Mouse (Mus musculus) embryonic stem cell, embryonic (primary cell): Measurements from ENCODE around the gene Pheta2.

Source experiments
- CTCF ChIA-PET, 4 experiments: fragments of 300-600 bp in 2 of 4; fragments of 350-600 bp in 2 of 4; sonication (Branson Sonifier 250); formaldehyde crosslinking; loops; one replicate each; lab custom pipeline; 2022; ENCODE audit warnings: inconsistent platforms in 2 of 4; lab: Charles Lee
- POLR2A ChIA-PET, 4 experiments: fragments of 300-600 bp in 2 of 4; fragments of 350-600 bp in 2 of 4; sonication (Branson Sonifier 250); formaldehyde crosslinking; loops; one replicate each; lab custom pipeline; 2022; ENCODE audit warnings: antibody characterized with exemption in 4 of 4, inconsistent platforms in 1 of 4; lab: Charles Lee

Gene Pheta2

GRCm38 (mm10) chr15:82338593-82339112 is at the start of gene Pheta2, which contains the start of the genes Naga and Smdt1:
Pheta2 (plus strand) TSS chr15:82338942.
Naga (minus strand) TSS chr15:82338925.
Smdt1 (plus strand) TSS chr15:82338959.
- ChIA-PET POLR2A (interaction anchor here (0.6 to 3.5 kb wide), 55 partner anchors 9 to 952 kb away, joined by 3 to 43 read pairs (median 4); partner anchors contain the start of genes Ndufa6 (in 3 of the 4), Poldip3 (in 3 of the 4), Srebf2 (in 2 of the 4) and Wbp2nl (in 2 of the 4)), CTCF (interaction anchor here (0.6 to 2.9 kb wide), 10 partner anchors 15 to 721 kb away, joined by 3 to 16 read pairs (median 3); partner anchors contain the start of genes Ndufa6 (in 2 of the 4), 1500009C09Rik (in 1 of the 4) and Cyp2d22 (in 1 of the 4))

DNA sequence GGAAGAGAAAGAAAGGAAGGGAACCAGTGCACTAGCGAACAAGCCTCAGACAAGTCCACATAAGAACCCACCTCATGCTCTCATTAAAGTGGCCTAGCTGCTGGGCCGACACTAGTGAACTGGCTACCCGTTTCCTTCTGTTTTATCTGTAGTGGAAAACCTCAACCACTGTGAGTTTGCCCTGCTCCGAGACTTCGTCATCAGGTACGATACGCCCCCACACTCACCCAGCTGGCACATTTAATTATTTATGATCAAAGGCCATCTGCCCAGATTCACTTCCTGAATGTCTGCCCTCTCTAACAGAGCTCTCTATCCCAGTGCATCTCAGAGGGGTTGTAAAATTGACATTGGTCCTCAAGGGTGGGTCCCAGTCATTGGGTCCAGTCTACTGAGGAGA is 48.5 kb upstream of the Pheta2 start:
- ChIA-PET CTCF (interaction anchor here in 1 of 4 experiments (0.5 kb wide), 1 partner anchor 745 kb away, joined by 5 read pairs; no protein-coding TSS in a partner anchor), POLR2A (interaction anchor here in 2 of 4 experiments (0.8 to 1.2 kb wide), 2 partner anchors 8 to 9 kb away, joined by 4 to 5 read pairs; partner anchors contain the start of gene Wbp2nl (in 2 of the 2))

GRCm38 (mm10) chr15:82292851-82293250 is 45.9 kb upstream of the Pheta2 start:
- CTCF ChIA-PET = interaction anchor here in 2 of 4 experiments (0.6 to 1.5 kb wide), 6 partner anchors 9 to 1991 kb away, joined by 3 read pairs; no protein-coding TSS in a partner anchor
- POLR2A ChIA-PET = interaction anchor here in 2 of 4 experiments (0.8 to 2.4 kb wide), 4 partner anchors 12 to 856 kb away, joined by 3 to 9 read pairs (median 4); partner anchors contain the start of genes Poldip3 (in 1 of the 2) and Sept3 (in 1 of the 2)

DNA sequence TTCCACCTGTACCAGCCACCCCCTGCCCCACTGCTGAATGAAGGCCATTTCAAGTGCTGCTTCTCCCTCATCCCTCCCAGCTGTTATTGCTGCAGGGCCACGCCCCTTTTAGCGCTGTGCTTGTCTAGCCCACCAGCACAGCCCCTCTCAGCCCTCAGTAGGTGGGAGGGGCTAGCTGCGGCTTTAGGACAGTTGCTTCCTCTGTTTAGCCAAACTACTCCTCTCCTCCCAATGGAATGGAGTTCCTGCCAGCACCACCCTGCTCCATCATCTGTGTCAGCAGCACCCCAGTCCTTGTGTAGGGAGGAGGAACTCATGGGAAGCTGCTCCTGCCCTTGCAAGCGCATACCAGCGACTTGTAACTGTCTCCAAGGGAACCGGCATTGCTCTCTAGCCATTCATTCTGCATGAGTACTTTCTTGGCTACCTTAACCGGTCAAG is 45.5 kb upstream of the Pheta2 start:
- POLR2A ChIA-PET = interaction anchor here in 2 of 4 experiments (0.8 to 2.4 kb wide), 5 partner anchors 12 to 856 kb away, joined by 3 to 9 read pairs (median 4); partner anchors contain the start of genes Poldip3 (in 1 of the 2) and Sept3 (in 1 of the 2)

GRCm38 (mm10) chr15:82294059-82294458 is 44.7 kb upstream of the Pheta2 start:
- ChIA-PET CTCF (interaction anchor here in 2 of 4 experiments (0.6 to 1.5 kb wide), 4 partner anchors 11 to 792 kb away, joined by 3 read pairs; no protein-coding TSS in a partner anchor), POLR2A (interaction anchor here in 1 of 4 experiments (0.6 to 2.4 kb wide), 4 partner anchors 19 to 49 kb away, joined by 3 to 9 read pairs (median 4); partner anchors contain the start of genes Naga, Pheta2, Sept3 and Smdt1)

More for the DNA sequence above, 45.5 kb upstream of the Pheta2 start:
- CTCF ChIA-PET = interaction anchor here in 2 of 4 experiments (0.6 to 1.5 kb wide), 7 partner anchors 10 to 793 kb away, joined by 3 to 4 read pairs (median 3); no protein-coding TSS in a partner anchor

- ChIA-PET CTCF (interaction anchor here (0.6 to 1.7 kb wide), 19 partner anchors 16 to 1146 kb away, joined by 3 to 13 read pairs (median 4); partner anchors contain the start of gene Ndufa6 (in 1 of the 4)), POLR2A (interaction anchor here (0.5 to 2.4 kb wide), 42 partner anchors 9 to 850 kb away, joined by 3 to 16 read pairs (median 3); partner anchors contain the start of genes Srebf2 (in 3 of the 4), Naga (in 2 of the 4), Pheta2 (in 2 of the 4) and Smdt1 (in 2 of the 4))
Measured at GRCm38 (mm10) chr15:82298764-82299561, 39.8 kb upstream of the Pheta2 start, which contains the start of gene Wbp2nl. Wbp2nl (plus strand) TSS chr15:82298954.

DNA sequence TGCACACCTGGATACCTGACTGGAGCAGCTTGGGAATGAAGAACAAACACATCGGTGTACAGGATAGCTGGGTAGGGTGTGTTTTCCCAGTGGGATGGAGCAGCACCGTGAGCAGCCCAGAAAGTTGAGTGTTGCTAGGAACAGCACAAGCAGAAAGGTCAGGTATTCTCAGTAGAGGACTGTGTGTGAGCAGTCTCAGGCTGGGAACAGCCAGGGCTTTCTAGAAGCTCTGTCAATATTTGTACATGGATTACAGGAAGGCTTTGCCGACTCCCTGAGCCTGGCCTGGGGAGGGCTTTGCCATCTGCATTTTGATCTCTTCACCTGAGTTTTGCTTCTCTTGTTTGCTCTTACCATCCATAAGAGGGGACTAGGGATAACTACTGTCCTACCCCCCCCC is 31.6 kb upstream of the Pheta2 start:
- ChIA-PET POLR2A (interaction anchor here in 1 of 4 experiments (1.2 kb wide), 1 partner anchor 39 kb away, joined by 3 read pairs; no protein-coding TSS in a partner anchor), CTCF (interaction anchor here in 1 of 4 experiments (1.1 kb wide), 1 partner anchor 36 kb away, joined by 4 read pairs; no protein-coding TSS in a partner anchor)

- CTCF ChIA-PET = no interaction called here
- POLR2A ChIA-PET = interaction anchor here in 2 of 4 experiments (0.8 to 1.1 kb wide), 2 partner anchors 9 to 46 kb away, joined by 4 to 6 read pairs; partner anchors contain the start of genes Ndufa6 (in 1 of the 2) and Wbp2nl (in 1 of the 2)
Measured at GRCm38 (mm10) chr15:82308416-82308815, 30.3 kb upstream of the Pheta2 start.

- POLR2A ChIA-PET = interaction anchor here in 2 of 4 experiments (0.6 kb wide), 2 partner anchors 177 to 543 kb away, joined by 3 to 4 read pairs; no protein-coding TSS in a partner anchor
- CTCF ChIA-PET = no interaction called here
Measured at GRCm38 (mm10) chr15:82317839-82318238, 20.9 kb upstream of the Pheta2 start.

- POLR2A ChIA-PET = interaction anchor here in 2 of 4 experiments (0.7 to 2.0 kb wide), 3 partner anchors 18 to 37 kb away, joined by 3 to 6 read pairs (median 3); partner anchors contain the start of genes Naga (in 1 of the 2), Pheta2 (in 1 of the 2) and Smdt1 (in 1 of the 2)
- CTCF ChIA-PET = interaction anchor here in 2 of 4 experiments (0.5 to 1.5 kb wide), 5 partner anchors 35 to 672 kb away, joined by 3 to 7 read pairs (median 3); partner anchors contain the start of gene Ndufa6 (in 1 of the 2)
Measured at GRCm38 (mm10) chr15:82319613-82320012, 19.1 kb upstream of the Pheta2 start.

DNA sequence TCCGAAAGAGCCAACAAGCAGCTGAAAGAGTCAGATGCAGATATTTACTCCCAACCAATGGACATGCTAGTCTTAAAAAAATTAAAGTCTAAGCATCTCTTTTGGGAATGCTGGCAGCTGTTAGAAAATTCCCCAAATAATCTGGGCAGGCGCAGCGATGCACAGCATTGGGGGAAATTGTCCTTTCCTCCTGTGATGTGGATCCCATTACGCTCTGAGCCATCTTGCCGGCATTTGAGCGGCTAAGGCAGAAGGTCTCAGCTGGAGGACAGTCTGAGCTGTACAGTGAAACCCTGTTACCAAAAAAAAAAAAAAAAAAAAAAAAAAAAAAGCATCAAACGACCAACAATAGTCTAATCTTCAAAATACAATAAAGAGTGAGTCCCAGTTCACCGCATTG is 16.5 kb upstream of the Pheta2 start:
- ChIA-PET CTCF (no interaction called here), POLR2A (interaction anchor here in 3 of 4 experiments (1.0 to 4.4 kb wide), 5 partner anchors 10 to 42 kb away, joined by 3 to 28 read pairs (median 4); partner anchors contain the start of genes Naga (in 3 of the 3), Pheta2 (in 3 of the 3) and Smdt1 (in 3 of the 3))

GRCm38 (mm10) chr15:82325382-82325781 is 13.4 kb upstream of the Pheta2 start:
- POLR2A ChIA-PET = interaction anchor here in 2 of 4 experiments (0.6 to 4.4 kb wide), 6 partner anchors 13 to 179 kb away, joined by 3 to 28 read pairs (median 4); partner anchors contain the start of genes Naga (in 2 of the 2), Pheta2 (in 2 of the 2), Smdt1 (in 2 of the 2) and Ndufa6 (in 1 of the 2)
- CTCF ChIA-PET = interaction anchor here in 1 of 4 experiments (1.3 kb wide), 1 partner anchor 26 kb away, joined by 4 read pairs; the partner anchor contains the start of gene Wbp2nl

GRCm38 (mm10) chr15:82335194-82335593 is 3.5 kb upstream of the Pheta2 start:
- POLR2A ChIA-PET = interaction anchor here in 3 of 4 experiments (0.7 to 1.9 kb wide), 5 partner anchors 9 to 81 kb away, joined by 3 to 9 read pairs (median 3); no protein-coding TSS in a partner anchor
- CTCF ChIA-PET = interaction anchor here in 3 of 4 experiments (0.5 to 1.2 kb wide), 4 partner anchors 11 to 751 kb away, joined by 3 to 5 read pairs (median 3); partner anchors contain the start of gene 4930407I10Rik (in 1 of the 3)

DNA sequence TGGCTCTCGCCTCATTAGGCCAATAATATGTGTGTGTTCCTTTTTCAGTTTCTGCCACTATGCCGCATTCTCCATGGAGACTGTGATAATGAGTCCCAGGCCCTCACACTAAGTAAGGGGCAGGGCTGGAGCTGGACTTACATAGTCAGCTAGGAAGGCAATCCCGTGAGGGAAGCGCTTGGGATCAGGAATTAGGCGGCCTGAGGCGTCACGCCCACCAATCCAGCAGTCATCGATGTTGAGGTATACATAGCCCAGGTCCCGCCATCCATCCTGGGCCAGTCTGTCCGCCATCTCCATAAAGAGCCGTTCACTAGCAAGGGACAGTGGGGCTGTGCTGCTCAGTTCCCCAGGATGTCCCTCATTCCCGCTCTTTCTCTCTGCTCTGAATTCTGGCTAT is 2.1 kb upstream of the Pheta2 start:
- CTCF ChIA-PET = no interaction called here
- POLR2A ChIA-PET = interaction anchor here in 2 of 4 experiments (0.6 to 2.9 kb wide), 5 partner anchors 9 to 63 kb away, joined by 3 to 34 read pairs (median 8); no protein-coding TSS in a partner anchor

GRCm38 (mm10) chr15:82337875-82338274 is 867 bp upstream of the Pheta2 start:
- CTCF ChIA-PET = interaction anchor here in 2 of 4 experiments (0.5 to 2.9 kb wide), 6 partner anchors 16 to 718 kb away, joined by 3 to 16 read pairs (median 4); partner anchors contain the start of genes 1500009C09Rik (in 1 of the 2), Cyp2d22 (in 1 of the 2) and Ndufa6 (in 1 of the 2)

DNA sequence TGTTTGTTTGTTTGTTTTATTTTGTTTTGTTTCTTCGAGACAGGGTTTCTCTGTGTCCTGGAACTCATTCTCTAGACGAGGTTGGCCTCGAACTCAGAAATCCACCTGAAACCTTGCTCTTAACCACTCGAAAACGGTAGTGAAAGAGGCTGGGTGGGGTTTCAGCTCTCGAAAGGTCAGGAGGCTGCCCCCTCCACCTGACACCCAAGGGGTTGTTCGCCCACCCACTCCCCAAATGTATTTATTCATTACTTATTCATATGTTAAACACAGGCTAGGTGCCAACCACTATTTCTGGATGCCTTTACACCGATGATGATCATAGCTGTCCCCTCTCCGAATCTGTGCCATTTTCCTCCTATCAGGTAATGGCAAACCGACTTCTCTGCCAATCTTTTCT is 408 bp downstream of the Pheta2 start:
- POLR2A ChIA-PET = interaction anchor here in 3 of 4 experiments (0.6 to 3.5 kb wide), 41 partner anchors 8 to 952 kb away, joined by 3 to 43 read pairs (median 5); partner anchors contain the start of genes Ndufa6 (in 3 of the 3), Poldip3 (in 2 of the 3), 1500009C09Rik (in 1 of the 3) and Polr3h (in 1 of the 3)
- CTCF ChIA-PET = interaction anchor here in 3 of 4 experiments (0.6 to 2.9 kb wide), 6 partner anchors 14 to 720 kb away, joined by 3 to 16 read pairs (median 4); partner anchors contain the start of gene Ndufa6 (in 2 of the 3)

More at GRCm38 (mm10) chr15:82337875-82338274, 867 bp upstream of the Pheta2 start:
- POLR2A ChIA-PET = interaction anchor here (0.6 to 3.5 kb wide), 39 partner anchors 9 to 944 kb away, joined by 3 to 43 read pairs (median 5); partner anchors contain the start of genes Poldip3 (in 2 of the 4), Srebf2 (in 2 of the 4), Wbp2nl (in 2 of the 4) and 1500009C09Rik (in 1 of the 4)
